In genomic region chr3:63570607-63571353, GRCm38 (mm10) we compare ENCODE assay signal across 9 mouse cellular contexts.
DNase-seq lines count a peak whose midpoint lies in the region; ATAC-seq and TF ChIP-seq lines count a peak whose summit lies in the region.
"Had no signal": no experiment of that assay in that cellular context is flagged by ENCODE, and none has a peak within 500 bp of the region (broad histone marks: within the 10 kb centered on the region; RNA-seq: fewer than 3 reads in every experiment).

No protein-coding gene starts in this region.

- H3K27ac ChIP-seq in embryonic facial prominence, embryonic 12.5 days = no peak overlapping the region
- no peak overlapping the region for H3K27ac ChIP-seq in hindbrain, embryonic 10.5 days
- H3K27ac ChIP-seq in lung, postnatal 0 days (ENCODE audit: low read length) = no peak overlapping the region

- peaks cover 3% of the 10 kb centered on the region; the same call in 1 of the 2 replicates for H3K27me3 ChIP-seq in E14TG2a.4 (ENCODE audit: insufficient read depth, low read length)
- no peaks in the 10 kb centered on the region for H3K27me3 ChIP-seq in embryonic facial prominence, embryonic 12.5 days
- H3K27me3 ChIP-seq in hindbrain, embryonic 10.5 days (ENCODE audit: insufficient read depth, poor library complexity, severe bottlenecking) = no peaks in the 10 kb centered on the region
- no peaks in the 10 kb centered on the region for H3K27me3 ChIP-seq in lung, postnatal 0 days (replicated peaks; ENCODE audit: insufficient read depth, low read length)

- no peaks in the 10 kb centered on the region for H3K9me3 ChIP-seq in E14TG2a.4 (ENCODE audit: low read length)
- H3K9me3 ChIP-seq in embryonic facial prominence, embryonic 12.5 days = no peaks in the 10 kb centered on the region
- no peaks in the 10 kb centered on the region for H3K9me3 ChIP-seq in hindbrain, embryonic 10.5 days
- H3K9me3 ChIP-seq in lung, postnatal 0 days (ENCODE audit: low read length) = no peaks in the 10 kb centered on the region

- no peak for TF ChIP-seq EP300 in lung, postnatal 0 days (IDR thresholded peaks at IDR 0.05)

- no peak overlapping the region for H3K9ac ChIP-seq in embryonic facial prominence, embryonic 12.5 days
- no peak overlapping the region for H3K9ac ChIP-seq in lung, postnatal 0 days (replicated peaks; ENCODE audit: low read depth)

- H3K4me2 ChIP-seq in embryonic facial prominence, embryonic 12.5 days (replicated peaks) = no peak overlapping the region
- H3K4me2 ChIP-seq in lung, postnatal 0 days (replicated peaks; ENCODE audit: low read depth, low read length) = no peak overlapping the region

- no peaks in the 10 kb centered on the region for H3K36me3 ChIP-seq in E14TG2a.4 (ENCODE audit: insufficient read depth, low read length)
- no peaks in the 10 kb centered on the region for H3K36me3 ChIP-seq in embryonic facial prominence, embryonic 12.5 days
- H3K36me3 ChIP-seq in hindbrain, embryonic 10.5 days = no peaks in the 10 kb centered on the region
- H3K36me3 ChIP-seq in lung, postnatal 0 days (ENCODE audit: insufficient read depth, low read length) = no peaks in the 10 kb centered on the region

- no peaks in the 10 kb centered on the region for H3K4me1 ChIP-seq in E14TG2a.4 (replicated peaks; ENCODE audit: low read depth, low read length)
- H3K4me1 ChIP-seq in embryonic facial prominence, embryonic 12.5 days = no peaks in the 10 kb centered on the region
- no peaks in the 10 kb centered on the region for H3K4me1 ChIP-seq in hindbrain, embryonic 10.5 days (replicated peaks)
- H3K4me1 ChIP-seq in lung, postnatal 0 days (ENCODE audit: insufficient read depth, low read depth, low read length) = no peaks in the 10 kb centered on the region

- peak; percentile 78 for TF ChIP-seq CTCF in E14TG2a.4 (conservative IDR thresholded peaks at IDR 0.05; ENCODE audit: low read length)
- TF ChIP-seq CTCF in lung, postnatal 0 days (IDR thresholded peaks at IDR 0.05) = peak; percentile 87

- WGBS in embryonic facial prominence, embryonic 12.5 days = 56% methylated on average over 7 of the region's 7 CpGs
- 61% methylated on average over 7 of the region's 7 CpGs for WGBS in hindbrain, embryonic 10.5 days
- WGBS in lung, postnatal 0 days = 45% methylated on average over 7 of the region's 7 CpGs

- no peak overlapping the region for H3K4me3 ChIP-seq in E14TG2a.4 (replicated peaks; ENCODE audit: low read length)
- H3K4me3 ChIP-seq in embryonic facial prominence, embryonic 12.5 days = no peak overlapping the region
- no peak overlapping the region for H3K4me3 ChIP-seq in hindbrain, embryonic 10.5 days
- no peak overlapping the region for H3K4me3 ChIP-seq in lung, postnatal 0 days (ENCODE audit: low read depth, low read length)
- H3K4me3 ChIP-seq: erythroblast, embryonic 14.5 days had no signal

- ATAC-seq in embryonic facial prominence, embryonic 12.5 days (ENCODE audit: insufficient number of reproducible peaks, insufficient read depth, low FRiP score, low TSS enrichment) = 0 out of 2 replicates have a peak, but pooled peaks have one; percentile 22
- ATAC-seq in lung, postnatal 0 days = peak; percentile 49

- peak; percentile 18 to 37 for DNase-seq in adrenal gland, postnatal 4 days (ENCODE audit: low spot score in 2 of 2)
- DNase-seq in hindbrain, embryonic 10.5 days (ENCODE audit: low spot score) = peak; percentile 79
- DNase-seq in layer of hippocampus, adult 8-10 months (ENCODE audit: low spot score in 2 of 2) = peak; percentile 39 to 84
- peak; percentile 68 for DNase-seq in lung, postnatal 0 days (ENCODE audit: low spot score)
- peak; percentile 90 for DNase-seq in retina, postnatal 1 day
- DNase-seq in urinary bladder, postnatal 14 days (ENCODE audit: low spot score) = peak; percentile 76

Comparison
In these comparisons a context has a peak if more than half of its experiments do, and no peak if none do; other contexts are left out.
1. DNase-seq: peak in every context shown above with its lines; median percentile 90 in retina, postnatal 1 day; 79 in hindbrain, embryonic 10.5 days; 76 in urinary bladder, postnatal 14 days; 68 in lung, postnatal 0 days; 62 in layer of hippocampus, adult 8-10 months; 28 in adrenal gland, postnatal 4 days.